Mouse (Mus musculus): ENCODE measurements at regions not wholly inside any gene's neighbourhood (a gene's known extent, or its start where the extent isn't known, plus 50 kb on each side); places are given as distances from the start of the nearest gene placed in this dataset.

DNA sequence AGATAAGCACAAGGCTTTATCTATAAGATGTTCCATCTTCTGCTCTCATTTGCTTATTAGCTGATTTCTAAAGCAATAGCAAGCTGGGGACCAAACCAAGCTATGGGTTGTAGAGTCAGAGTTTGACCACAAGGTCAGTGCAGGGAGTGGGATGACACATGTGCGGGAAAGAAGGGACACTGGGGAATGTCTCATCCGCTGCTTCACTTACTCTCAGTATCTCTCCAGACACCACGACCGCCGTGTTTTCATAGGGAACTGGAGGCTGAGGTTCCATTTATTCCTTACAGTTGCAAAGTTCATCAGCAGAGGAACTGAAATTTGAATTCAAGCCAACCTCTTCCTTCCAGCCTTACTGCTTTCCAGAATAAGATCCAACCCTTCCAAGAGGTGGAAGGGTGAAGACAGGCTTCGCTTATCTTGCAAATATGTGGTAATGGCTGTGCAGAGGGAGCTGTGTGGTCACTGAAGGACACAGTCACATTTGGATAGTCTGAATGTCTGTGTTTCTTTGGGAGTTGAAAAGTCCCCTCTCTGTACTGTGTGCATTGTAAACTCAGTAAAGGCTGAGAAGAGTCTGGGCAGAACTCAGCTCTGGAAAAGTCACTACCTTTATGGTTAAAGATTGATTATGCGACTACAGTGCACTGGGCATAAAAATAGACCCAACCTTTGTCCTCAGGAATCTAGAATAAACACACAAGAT is 118.1 kb upstream of the C1qtnf3 start:
- ATAC-seq (replicated peaks; ENCODE audit: low FRiP score, low TSS enrichment, poor library complexity, severe bottlenecking), result no peak

DNA sequence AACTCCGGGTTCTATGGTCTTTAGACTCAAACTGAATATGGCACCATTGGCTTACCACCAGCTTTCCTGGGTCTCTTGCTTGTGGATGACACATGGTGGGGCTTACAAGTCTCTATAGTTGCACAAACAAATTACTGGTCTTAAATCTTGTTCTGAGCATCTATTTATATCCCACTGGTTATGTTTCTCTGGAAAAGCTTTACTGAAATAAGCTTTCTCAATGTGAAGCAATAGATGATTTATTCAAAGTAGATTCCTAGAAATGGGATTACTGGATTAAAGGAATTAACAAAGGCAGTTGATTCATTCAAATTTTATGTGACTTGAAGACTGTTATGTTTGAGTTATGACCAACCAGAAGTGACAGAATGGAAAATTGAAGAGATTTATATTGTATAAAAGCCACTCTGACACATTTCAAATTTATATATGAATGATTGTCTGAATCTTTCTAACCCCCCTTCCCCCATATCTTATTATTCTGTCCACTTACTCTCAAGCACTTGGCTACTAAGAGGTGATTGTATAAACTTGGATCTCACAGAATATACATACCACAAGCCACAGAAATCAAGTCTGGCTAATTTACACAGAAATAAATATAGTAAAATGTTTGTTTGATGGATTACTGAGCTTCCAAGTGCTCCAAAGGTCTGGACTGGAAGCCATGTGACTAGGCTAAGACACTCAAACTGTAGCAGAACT is 113.4 kb upstream of the C1qtnf3 start:
- no peak for ATAC-seq (replicated peaks; ENCODE audit: low FRiP score, low TSS enrichment, poor library complexity, severe bottlenecking)

DNA sequence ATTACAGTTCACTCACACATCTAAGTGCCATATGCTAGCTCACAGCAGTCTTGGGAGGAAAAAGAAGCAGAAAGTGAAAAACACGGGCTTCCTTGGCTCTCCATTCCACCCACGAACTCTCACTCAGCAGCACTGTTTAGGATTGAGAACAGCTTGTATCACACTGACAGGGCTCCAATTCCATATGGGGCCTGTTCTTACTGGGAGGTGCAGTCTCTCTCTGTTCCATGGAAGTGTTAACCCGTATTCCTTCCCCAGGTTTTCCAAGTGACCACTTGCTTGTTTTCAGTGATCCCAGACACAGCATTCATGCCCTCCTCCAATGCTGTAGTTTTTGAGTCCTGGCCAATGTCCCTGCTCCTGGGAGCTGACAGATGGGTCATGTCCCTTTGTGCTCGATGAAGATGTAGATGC is 111.5 kb upstream of the C1qtnf3 start:
- ATAC-seq (replicated peaks; ENCODE audit: low FRiP score, low TSS enrichment, poor library complexity, severe bottlenecking), result no peak

DNA sequence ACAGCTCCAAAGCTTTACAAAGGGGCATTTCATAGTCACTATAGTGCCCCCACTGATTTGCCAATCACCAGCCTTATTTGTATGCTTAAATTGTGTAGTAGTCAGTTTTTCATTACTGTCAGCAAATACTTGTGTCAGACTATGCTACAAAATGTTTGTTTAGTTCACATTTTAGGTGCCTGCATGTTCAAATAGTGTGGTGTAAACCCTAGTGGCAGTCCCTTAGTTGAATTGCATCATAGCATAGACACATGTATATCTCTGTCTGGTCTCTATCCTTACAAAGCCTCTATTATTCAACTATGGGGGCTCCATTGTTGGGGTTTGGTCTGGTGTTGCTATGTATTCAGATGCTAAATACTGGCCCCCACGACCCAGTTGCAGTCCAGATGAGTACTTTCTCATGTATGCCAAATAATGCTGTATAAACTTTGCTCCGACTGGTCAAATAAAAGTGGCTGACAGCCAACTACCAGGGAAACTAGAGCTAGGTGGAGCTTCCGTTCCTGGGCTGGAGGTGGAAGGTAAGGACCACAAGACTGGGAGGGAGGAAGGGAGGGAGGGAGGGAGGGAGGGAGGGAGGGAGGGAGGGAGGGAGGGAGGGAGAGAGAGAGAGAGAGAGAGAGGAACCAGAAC is 109.0 kb upstream of the C1qtnf3 start:
- ATAC-seq (replicated peaks; ENCODE audit: low FRiP score, low TSS enrichment, poor library complexity, severe bottlenecking), result no peak

DNA sequence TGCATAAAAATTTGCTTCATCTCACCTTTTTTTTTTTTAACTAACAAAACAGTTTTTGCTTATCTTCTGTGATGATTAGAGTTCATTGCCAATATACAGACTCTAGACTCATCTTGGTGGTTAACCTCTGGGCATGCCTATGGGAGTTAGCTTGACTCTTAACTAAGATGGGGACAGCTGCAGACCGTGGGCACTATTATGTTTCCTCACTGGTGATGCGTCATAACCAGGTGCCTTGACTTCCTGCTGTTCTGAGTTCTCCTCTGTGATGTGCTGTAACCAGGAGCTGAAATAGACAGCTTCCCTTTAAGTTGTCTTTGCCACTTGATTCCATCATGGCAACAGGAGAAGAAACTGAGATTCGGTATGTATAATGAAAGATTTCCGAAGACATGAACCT is 105.4 kb upstream of the C1qtnf3 start:
- ATAC-seq (replicated peaks; ENCODE audit: low FRiP score, low TSS enrichment, poor library complexity, severe bottlenecking), result no peak

DNA sequence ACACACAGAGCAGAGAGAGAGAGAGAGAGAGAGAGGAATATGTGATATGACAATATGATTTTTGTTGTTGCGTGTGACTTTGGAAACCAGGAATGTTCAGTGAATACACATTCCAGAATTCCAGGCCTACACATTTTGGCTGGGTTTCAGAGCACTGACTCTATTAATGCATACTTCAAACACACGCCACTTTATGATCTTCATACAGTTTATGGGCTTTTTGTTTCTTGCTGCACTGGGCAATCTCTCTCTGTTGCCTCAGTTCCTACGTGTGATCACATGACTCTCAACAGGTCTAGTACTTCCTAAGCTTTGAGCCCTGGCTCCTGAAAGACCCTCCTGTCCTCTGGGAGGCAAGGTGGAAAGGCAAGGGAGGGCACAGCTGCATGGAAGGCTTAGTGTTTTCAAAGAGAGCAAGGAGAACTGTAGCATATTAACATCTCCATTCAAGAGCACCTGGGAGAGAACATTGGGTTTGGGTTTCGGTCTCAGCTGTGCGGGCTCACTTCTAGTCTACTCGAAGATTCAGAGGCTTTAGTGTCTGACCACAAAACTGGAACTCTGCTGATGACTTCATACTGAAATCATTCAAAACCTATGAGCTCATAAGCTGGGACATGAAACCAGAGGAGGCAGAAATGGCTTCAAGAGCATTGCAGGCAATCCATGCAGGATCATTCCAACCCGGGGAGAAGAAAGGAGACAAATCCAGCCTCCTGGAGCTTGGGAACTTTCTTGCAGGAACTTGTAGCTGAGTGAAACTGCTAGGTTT is 87.9 kb upstream of the C1qtnf3 start:
- ATAC-seq (replicated peaks; ENCODE audit: low FRiP score, low TSS enrichment, poor library complexity, severe bottlenecking), result no peak

DNA sequence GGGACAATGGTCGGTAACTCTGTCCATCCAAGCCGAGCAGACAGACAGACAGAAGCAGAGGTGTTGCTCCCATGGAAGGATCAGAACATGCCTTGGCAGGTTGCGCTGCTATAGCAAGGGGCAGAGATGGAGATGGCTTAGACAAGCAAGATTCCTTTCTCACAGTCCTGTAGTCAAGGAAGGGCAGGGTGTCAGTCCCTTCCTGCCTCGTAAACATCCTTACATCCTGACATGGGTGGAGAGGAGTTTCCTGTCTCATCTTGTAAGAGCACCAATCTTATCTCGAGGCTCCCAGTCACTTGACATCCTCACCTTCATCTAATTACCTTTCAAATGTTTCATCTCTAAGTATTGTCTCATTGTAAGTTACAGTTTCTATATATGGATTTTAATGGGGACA is 87.0 kb upstream of the C1qtnf3 start:
- no peak for ATAC-seq (replicated peaks; ENCODE audit: low FRiP score, low TSS enrichment, poor library complexity, severe bottlenecking)

DNA sequence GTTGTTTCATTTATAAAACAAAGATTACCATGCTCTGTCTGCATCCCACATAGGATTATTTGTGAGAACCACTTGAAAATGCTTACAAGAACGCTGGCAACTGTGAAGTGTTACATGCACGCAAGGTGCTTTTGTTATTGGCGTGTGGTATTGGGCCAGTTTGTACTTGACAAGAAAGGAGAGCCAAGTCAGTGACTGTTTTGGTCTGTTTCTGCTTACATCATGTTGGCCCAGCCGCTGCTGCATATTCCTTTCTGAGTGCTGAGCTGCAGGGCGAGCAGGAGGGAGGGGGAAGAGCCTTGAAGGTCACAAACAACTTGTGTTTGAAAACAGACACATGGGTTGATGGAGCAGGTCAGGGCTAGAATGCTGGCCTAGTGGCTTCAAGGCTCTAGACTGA is 85.3 kb upstream of the C1qtnf3 start:
- ATAC-seq (replicated peaks; ENCODE audit: low FRiP score, low TSS enrichment, poor library complexity, severe bottlenecking), result no peak

DNA sequence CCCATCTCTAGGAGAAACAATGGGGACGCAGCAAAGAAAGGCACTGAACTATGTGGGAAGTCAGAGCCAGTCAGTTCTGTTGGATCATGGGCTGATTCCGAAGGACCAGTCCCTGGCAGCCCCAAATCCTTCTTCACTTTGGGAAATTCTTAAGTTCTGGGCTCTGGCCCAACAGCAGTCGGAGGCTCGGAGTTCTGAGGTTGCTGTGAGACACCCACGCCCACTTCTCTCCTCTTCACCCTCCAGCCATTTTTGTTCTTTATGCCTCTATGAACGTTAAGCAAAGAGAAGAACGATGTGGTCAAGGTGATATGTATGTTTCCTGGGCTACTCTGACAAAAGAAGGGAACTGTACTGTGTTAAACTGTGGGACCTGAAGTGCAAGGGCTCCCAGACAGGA is 84.0 kb upstream of the C1qtnf3 start:
- ATAC-seq (replicated peaks; ENCODE audit: low FRiP score, low TSS enrichment, poor library complexity, severe bottlenecking), result no peak

DNA sequence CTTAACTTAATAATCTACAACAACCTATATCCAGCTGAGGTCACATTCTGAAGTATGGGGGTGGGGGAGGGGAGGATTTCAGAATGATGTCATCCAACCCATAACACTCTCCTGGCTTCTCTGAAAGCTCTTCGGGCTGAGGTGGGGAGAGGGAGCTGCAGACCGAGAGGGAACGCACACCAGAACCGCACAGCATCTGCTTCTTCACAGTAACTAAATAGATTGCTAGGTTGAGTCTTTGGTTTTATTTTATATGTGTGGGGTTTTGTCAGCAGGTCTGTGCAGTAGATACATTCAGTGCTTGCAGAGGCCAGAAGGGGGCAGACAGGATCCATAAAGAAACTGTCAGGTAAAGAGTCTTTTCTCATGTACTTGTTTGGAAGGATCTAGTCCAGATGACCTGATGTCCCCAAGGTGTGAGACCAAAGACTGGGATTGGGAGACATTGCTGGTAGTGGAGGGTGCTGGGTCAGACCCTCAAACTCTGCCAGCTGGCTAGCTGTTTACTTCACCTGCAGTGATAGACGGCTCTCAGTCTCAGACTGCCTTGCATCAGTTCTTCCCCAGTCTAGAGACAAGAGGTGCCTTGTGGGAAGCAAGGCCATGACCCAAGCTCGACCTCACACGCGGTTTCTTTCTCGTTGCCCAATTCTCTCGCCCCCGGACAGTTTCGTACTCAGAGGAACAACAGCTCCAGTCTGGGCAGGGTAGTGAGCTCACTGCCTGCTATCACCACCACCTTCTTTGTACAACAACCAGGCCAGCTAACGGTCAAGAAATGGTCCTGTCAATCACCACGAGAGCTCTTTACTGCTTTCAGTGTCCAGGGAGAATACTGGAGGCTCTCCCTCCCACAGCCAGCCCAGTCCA is 83.2 kb upstream of the C1qtnf3 start:
- no peak for ATAC-seq (replicated peaks; ENCODE audit: low FRiP score, low TSS enrichment, poor library complexity, severe bottlenecking)

DNA sequence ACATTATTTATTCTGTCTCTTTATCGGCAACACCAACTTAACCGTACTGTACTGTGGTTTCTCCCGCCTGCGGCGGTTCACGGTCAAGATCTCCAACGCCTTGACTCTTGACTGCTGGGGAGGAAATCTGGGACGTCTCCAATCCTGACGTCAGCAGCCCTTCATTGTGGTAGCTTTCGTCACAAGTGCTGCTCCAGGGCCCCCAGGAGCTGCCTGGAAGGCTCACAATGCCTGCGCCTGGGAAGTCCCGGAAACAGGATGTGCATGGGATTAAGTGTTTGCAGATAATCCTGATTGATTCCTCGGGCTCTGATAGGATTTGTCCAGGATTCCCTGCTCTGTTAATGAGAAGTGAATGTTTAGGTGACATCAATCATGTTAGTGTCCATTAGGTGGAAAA is 82.3 kb upstream of the C1qtnf3 start:
- no peak for ATAC-seq (replicated peaks; ENCODE audit: low FRiP score, low TSS enrichment, poor library complexity, severe bottlenecking)

DNA sequence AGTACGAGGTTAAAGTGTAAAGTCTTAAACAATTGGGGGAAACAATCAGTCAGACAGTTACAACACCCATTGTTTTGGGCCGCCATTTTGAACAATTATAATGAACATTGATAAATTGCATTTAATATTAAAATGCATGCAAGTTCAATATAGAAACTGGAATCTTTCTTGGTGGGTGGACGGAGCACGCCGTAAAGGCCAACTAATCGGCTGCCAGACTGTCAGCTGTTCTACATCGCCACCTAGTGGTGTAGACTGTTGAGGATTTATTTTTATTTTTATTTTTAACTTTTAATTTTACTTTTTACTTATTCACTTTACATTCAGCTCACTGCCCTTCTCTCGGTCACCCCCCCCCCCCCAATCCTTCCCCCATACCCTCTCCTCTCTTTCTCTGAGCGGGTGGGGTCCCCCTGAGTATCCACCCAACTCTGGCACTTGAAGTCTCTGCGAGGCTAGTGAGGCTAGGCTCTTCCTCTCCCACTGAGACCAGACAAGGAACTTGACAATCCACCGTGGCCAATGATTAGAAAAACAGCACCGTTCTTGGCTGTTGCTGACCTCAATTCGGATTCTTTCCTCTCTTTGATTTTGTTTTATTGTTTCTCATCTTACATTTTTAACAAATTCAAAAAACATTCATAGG is 79.7 kb upstream of the C1qtnf3 start:
- ATAC-seq (replicated peaks; ENCODE audit: low FRiP score, low TSS enrichment, poor library complexity, severe bottlenecking), result 0 out of 2 replicates have a peak, but pooled peaks have one; percentile 50

DNA sequence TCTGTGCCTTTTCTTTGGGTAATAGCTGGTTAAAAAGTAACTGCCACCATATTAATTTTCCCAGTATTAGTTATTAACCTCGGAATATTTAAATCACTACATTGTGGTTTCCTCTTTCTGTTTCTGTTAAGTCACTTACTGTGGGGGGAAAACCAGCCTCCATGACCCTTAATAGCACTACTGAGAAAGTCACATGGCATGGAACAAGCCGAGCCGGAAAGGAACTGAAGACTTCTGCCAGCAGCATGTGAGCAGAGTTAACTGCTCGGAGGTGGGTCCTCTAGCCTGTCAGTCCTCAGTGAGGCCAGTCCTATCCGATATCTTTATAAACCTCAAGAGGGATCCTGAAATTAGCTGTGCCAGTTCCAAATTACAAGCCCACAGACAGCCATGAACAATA is 75.8 kb upstream of the C1qtnf3 start:
- no peak for ATAC-seq (replicated peaks; ENCODE audit: low FRiP score, low TSS enrichment, poor library complexity, severe bottlenecking)

DNA sequence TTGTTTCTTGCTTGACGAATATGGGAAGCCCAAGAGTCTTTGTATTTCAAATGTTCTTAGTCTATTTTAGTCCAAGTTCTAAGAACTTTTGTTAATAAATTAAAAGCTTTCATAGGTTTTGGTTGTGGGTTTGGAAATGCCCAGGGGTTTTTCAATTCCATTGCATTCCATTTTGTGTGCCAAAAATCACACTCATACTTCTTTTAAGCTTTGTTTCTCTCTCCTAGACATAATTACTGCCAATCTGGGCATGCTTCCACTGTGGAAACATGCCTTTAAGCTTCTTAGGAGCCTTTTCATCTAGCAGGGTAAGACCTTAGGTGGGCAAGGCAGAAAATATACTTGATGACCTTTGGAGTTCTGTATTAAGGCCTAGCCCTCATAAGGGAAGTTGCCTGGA is 70.4 kb upstream of the C1qtnf3 start:
- ATAC-seq (replicated peaks; ENCODE audit: low FRiP score, low TSS enrichment, poor library complexity, severe bottlenecking), result no peak

DNA sequence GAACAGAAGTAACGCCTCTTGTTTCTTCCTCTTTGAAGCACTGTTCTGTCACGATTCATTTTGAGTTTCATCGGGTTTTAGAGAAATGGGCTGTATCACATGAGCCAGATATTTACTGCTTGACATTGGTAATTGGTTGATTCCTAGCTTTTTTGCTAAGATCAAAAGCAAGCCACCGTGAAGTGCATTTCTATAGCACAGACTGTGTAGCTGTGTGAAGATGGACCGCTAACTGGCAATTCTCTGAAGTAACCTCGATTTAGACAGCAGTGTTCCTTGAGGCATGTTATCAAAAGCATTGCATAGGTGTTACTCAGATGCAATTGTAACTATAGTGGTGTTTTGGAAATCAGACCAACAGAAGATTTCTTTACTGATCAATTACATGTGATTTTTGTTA is 64.1 kb upstream of the C1qtnf3 start:
- ATAC-seq (replicated peaks; ENCODE audit: low FRiP score, low TSS enrichment, poor library complexity, severe bottlenecking), result no peak

DNA sequence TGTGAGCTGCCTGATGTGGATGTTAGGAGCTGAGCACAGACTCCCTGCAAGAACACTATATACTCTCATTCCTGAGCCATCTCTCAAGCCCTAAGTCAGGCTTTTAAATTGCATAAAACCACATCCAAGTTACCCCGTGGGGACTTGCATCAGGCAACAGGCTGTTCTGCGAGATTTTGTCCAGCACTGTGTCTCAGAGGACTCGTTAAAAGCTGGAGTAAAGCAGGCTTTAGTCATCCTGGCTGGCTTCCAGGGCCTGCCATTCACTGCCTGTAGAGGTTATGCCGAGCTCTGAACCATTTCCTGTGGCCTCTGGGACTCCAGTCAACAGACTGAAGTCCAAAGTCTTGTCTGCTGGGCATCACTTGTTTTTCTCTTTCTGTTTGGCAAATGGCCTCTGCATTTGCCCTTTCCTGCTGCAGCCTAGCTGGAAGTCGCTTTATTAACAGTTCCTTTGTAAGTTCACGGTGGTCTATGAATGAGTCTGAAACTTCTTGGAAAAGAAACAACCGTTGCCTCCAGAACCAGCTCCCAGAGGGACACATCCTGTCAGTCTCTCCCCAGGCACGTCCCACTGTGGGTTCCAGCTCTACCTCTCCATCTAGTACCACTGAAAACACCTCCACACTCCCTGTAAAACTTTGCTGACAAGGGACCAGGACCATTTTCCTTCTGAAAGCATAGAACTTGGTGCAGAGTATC is 61.8 kb upstream of the C1qtnf3 start:
- no peak for ATAC-seq (replicated peaks; ENCODE audit: low FRiP score, low TSS enrichment, poor library complexity, severe bottlenecking)

DNA sequence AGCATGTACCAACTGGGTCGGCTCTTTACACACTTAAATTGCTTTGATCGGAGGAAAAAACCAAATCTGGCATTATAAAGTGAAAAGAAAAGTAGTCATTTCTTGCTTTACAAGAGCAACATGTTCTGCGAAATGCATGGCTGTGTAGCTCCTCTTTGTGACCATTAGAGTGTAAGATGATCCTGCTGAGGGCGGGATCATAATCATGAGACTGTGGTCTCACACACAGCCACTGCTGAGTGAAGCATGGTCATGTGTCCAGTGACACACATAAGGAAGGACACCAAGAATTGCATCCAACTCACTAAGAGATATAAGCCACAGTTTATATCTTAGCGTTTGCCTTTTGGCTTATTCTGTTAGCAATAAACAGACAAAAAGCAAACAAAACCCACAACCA is 53.8 kb upstream of the C1qtnf3 start:
- no peak for ATAC-seq (replicated peaks; ENCODE audit: low FRiP score, low TSS enrichment, poor library complexity, severe bottlenecking)
